Comparison of ENCODE assay signal across 20 mouse cellular contexts in genomic region chr2:132007475-132007819, GRCm38 (mm10). TPM values are rescaled to one million over a fixed set of nuclear protein-coding genes. Genes with fewer than 3 reads are reported as not detected.
A peak's percentile ranks its signal among the peaks of the same experiment; 100 is the strongest.
DNase-seq lines count a peak whose midpoint lies in the region; ATAC-seq lines count a peak whose summit lies in the region.
"Had no signal": no experiment of that assay in that cellular context is flagged by ENCODE, and none has a peak within 500 bp of the region (broad histone marks: within the 10 kb centered on the region; RNA-seq: fewer than 3 reads in every experiment).

No protein-coding gene starts in this region.

- DNase-seq in heart, adult 18-20 months = no peak
- no peak for DNase-seq in lung, adult 18-20 months
- DNase-seq in neural tube, embryonic 10.5 days (ENCODE audit: extremely low spot score, low spot score) = no peak
- DNase-seq: B cell, adult 2 months; cerebellum, adult 9-11 months; gastrocnemius, postnatal 10 days; heart, adult 2 months; kidney, adult 11 months; liver, postnatal 0 days; right cerebral cortex, postnatal 25 days had no signal

- no peak for ATAC-seq in heart, embryonic 15.5 days (replicated peaks; ENCODE audit: insufficient number of reproducible peaks, insufficient read depth, low FRiP score, low read depth)
- ATAC-seq in lung, embryonic 16.5 days (ENCODE audit: low read depth) = 0 out of 2 replicates have a peak, but pooled peaks have one; percentile 1
- ATAC-seq: hindbrain, postnatal 0 days; midbrain, embryonic 13.5 days had no signal

- no peak overlapping the region for H3K4me3 ChIP-seq in heart, embryonic 15.5 days
- H3K4me3 ChIP-seq in lung, embryonic 16.5 days (ENCODE audit: low read length) = no peak overlapping the region
- no peak overlapping the region for H3K4me3 ChIP-seq in brown adipose tissue, adult 24 weeks (ENCODE audit: insufficient read depth, low read depth, low read length)
- H3K4me3 ChIP-seq in macrophage (ENCODE audit: inconsistent target) = no peak overlapping the region
- H3K4me3 ChIP-seq: heart, adult 2 months; midbrain, embryonic 13.5 days; neural tube, embryonic 15.5 days had no signal

- no peak overlapping the region for H3K4me2 ChIP-seq in heart, embryonic 15.5 days
- H3K4me2 ChIP-seq in lung, embryonic 16.5 days (ENCODE audit: low read depth, low read length) = no peak overlapping the region
- H3K4me2 ChIP-seq: midbrain, embryonic 13.5 days; neural tube, embryonic 15.5 days had no signal

- H3K27ac ChIP-seq in heart, embryonic 15.5 days = 0 out of 2 replicates have a peak overlapping the region, but pooled peaks have one; percentile 59
- H3K27ac ChIP-seq in lung, embryonic 16.5 days (ENCODE audit: low read length) = no peak overlapping the region
- peak overlapping the region; percentile 68 for H3K27ac ChIP-seq in brown adipose tissue, adult 24 weeks (replicated peaks; ENCODE audit: low read depth, low read length)
- H3K27ac ChIP-seq in macrophage = peak overlapping the region; percentile 92
- H3K27ac ChIP-seq: midbrain, embryonic 13.5 days; neural tube, embryonic 15.5 days had no signal

- H3K36me3 ChIP-seq in heart, embryonic 15.5 days = no peaks in the 10 kb centered on the region
- no peaks in the 10 kb centered on the region for H3K36me3 ChIP-seq in lung, embryonic 16.5 days (ENCODE audit: control insufficient read depth, insufficient read depth, low read length)
- peaks cover 74% of the 10 kb centered on the region for H3K36me3 ChIP-seq in macrophage (ENCODE audit: inconsistent target)

- peaks cover 38% of the 10 kb centered on the region for H3K79me2 ChIP-seq in macrophage (ENCODE audit: inconsistent target)

- H3K4me1 ChIP-seq in heart, embryonic 15.5 days (replicated peaks) = peaks cover 22% of the 10 kb centered on the region
- H3K4me1 ChIP-seq in lung, embryonic 16.5 days (replicated peaks; ENCODE audit: control insufficient read depth, insufficient read depth, low read length) = peaks cover 26% of the 10 kb centered on the region
- peaks cover 6% of the 10 kb centered on the region; the same call in 1 of the 2 replicates for H3K4me1 ChIP-seq in brown adipose tissue, adult 24 weeks (ENCODE audit: control insufficient read depth, insufficient read depth, insufficient read length, low read length)
- H3K4me1 ChIP-seq: midbrain, embryonic 13.5 days; neural tube, embryonic 15.5 days had no signal

- H3K27me3 ChIP-seq in heart, embryonic 15.5 days = no peaks in the 10 kb centered on the region
- no peaks in the 10 kb centered on the region for H3K27me3 ChIP-seq in lung, embryonic 16.5 days (ENCODE audit: control insufficient read depth, insufficient read depth, low read depth, low read length)
- H3K27me3 ChIP-seq: midbrain, embryonic 13.5 days; neural tube, embryonic 15.5 days had no signal

- H3K9me3 ChIP-seq in heart, embryonic 15.5 days (replicated peaks) = no peaks in the 10 kb centered on the region
- H3K9me3 ChIP-seq in lung, embryonic 16.5 days (ENCODE audit: control insufficient read depth, low read length) = no peaks in the 10 kb centered on the region
- H3K9me3 ChIP-seq: midbrain, embryonic 13.5 days; neural tube, embryonic 15.5 days had no signal

- WGBS in heart, embryonic 15.5 days = 53% methylated on average over 6 of the region's 6 CpGs
- 35% methylated on average over 6 of the region's 6 CpGs for WGBS in lung, embryonic 16.5 days
- WGBS in macrophage (ENCODE audit: missing documents) = 87% methylated on average over 6 of the region's 6 CpGs

- H3K9ac ChIP-seq in heart, embryonic 15.5 days = no peak overlapping the region
- H3K9ac ChIP-seq in lung, embryonic 16.5 days (ENCODE audit: low read length) = no peak overlapping the region
- H3K9ac ChIP-seq: liver, postnatal 0 days; midbrain, embryonic 13.5 days; neural tube, embryonic 15.5 days had no signal

RNA-seq across cellular contexts. Expression of gene Rassf2, which starts 22.6 kb away (rescaled TPM):
- polyA plus RNA-seq in heart, embryonic 15.5 days (2015; fragmentation: Nextera tagmentation; extraction: Ambion mirVana) = 9.2 and 13.9 TPM in 2 replicates
- total RNA-seq in heart, adult 18-20 months (2021) = 10 to 100 TPM in 1 of 2 experiments, 1 to 10 TPM in 1; 7.7 to 11.7 TPM
- 14.5 and 14.6 TPM in 2 replicates for polyA plus RNA-seq in lung, embryonic 16.5 days (2015; fragmentation: Nextera tagmentation; extraction: Ambion mirVana)
- 7.8 and 18.5 TPM in 2 replicates for polyA plus RNA-seq in brown adipose tissue, adult 24 weeks (2012; ENCODE audit: insufficient read depth, insufficient read length, missing spikeins)
- total RNA-seq in macrophage (2018; cell fraction: chromatin; rRNA removed) = 100 to 1,000 TPM in 15 of 26 experiments, 10 to 100 TPM in 11; 23.3 to 256 (median 125) TPM
- total RNA-seq in macrophage (2018; cell fraction: cytosol; rRNA removed) = 100 to 1,000 TPM in 11 of 26 experiments, 10 to 100 TPM in 15; 49.1 to 135 (median 96.8) TPM
- total RNA-seq in macrophage (2018; cell fraction: nucleus; rRNA removed) = 100 to 1,000 TPM in 10 of 26 experiments, 10 to 100 TPM in 16; 41.2 to 213 (median 88.6) TPM
- polyA plus RNA-seq in macrophage (2018) = 73.9 to 95.6 TPM (median 92.2 TPM) in 3 replicates

RNA-seq across cellular contexts. Expression of gene Prnd, which starts 56.8 kb away (rescaled TPM):
- polyA plus RNA-seq in heart, embryonic 15.5 days (2015; fragmentation: Nextera tagmentation; extraction: Ambion mirVana) = 25.9 and 28.0 TPM in 2 replicates
- 1 to 10 TPM in 1 of 2 experiments, not detected in 1; 1.7 TPM for total RNA-seq in heart, adult 18-20 months (2021)
- polyA plus RNA-seq in lung, embryonic 16.5 days (2015; fragmentation: Nextera tagmentation; extraction: Ambion mirVana) = 33.6 and 38.3 TPM in 2 replicates
- polyA plus RNA-seq in brown adipose tissue, adult 24 weeks (2012; ENCODE audit: insufficient read depth, insufficient read length, missing spikeins) = 0.58 and 0.71 TPM in 2 replicates
- under 1 TPM in 1 of 26 experiments, not detected in 25; 0.17 TPM for total RNA-seq in macrophage (2018; cell fraction: chromatin; rRNA removed)
- total RNA-seq in macrophage (2018; cell fraction: cytosol; rRNA removed) = under 1 TPM in 3 of 26 experiments, not detected in 23; 0.06 to 0.10 (median 0.07) TPM
- total RNA-seq in macrophage (2018; cell fraction: nucleus; rRNA removed) = not detected
- polyA plus RNA-seq in macrophage (2018) = 0.10 TPM in 1 of 3 replicates, not detected in the others
- total RNA-seq: hematopoietic stem cell, adult 5-6 weeks; liver, adult 2 months; megakaryocyte progenitor cell, adult 5-6 weeks had no signal
- polyA plus RNA-seq: liver, adult 2 months had no signal

Comparison
In these comparisons a context has a peak if more than half of its experiments do, and no peak if none do; other contexts are left out.
1. RNA of gene Prnd, which starts 56.8 kb away (polyA plus RNA-seq): 33.6 to 38.3 TPM in lung, embryonic 16.5 days and 25.9 to 28.0 TPM in heart, embryonic 15.5 days; 0.58 to 0.71 TPM in brown adipose tissue, adult 24 weeks and 0.10 TPM in macrophage; every median in the first group is over 10 times any median in the second.